Mouse (Mus musculus): ENCODE data around the gene Npas2. TPM values are rescaled to one million over a fixed set of nuclear protein-coding genes. Genes with fewer than 3 reads are reported as not detected.

The Npas2 gene
- total RNA-seq, 2 experiments from 2014 or later, result 0.32 to 5.8 TPM

GRCm38 (mm10) chr1:39217584-39217983 is 24.1 kb downstream of the Npas2 start:
- DNase-seq, result no peak

GRCm38 (mm10) chr1:39228401-39228800 is 34.9 kb downstream of the Npas2 start:
- DNase-seq, result no peak

GRCm38 (mm10) chr1:39230021-39230420 is 36.5 kb downstream of the Npas2 start:
- no peak for DNase-seq

GRCm38 (mm10) chr1:39234815-39235449 is 41.4 kb downstream of the Npas2 start:
- no peak for DNase-seq

GRCm38 (mm10) chr1:39237503-39238255 is 44.1 kb downstream of the Npas2 start:
- no peak for DNase-seq

GRCm38 (mm10) chr1:39240860-39241584 is 47.5 kb downstream of the Npas2 start:
- DNase-seq, result no peak

GRCm38 (mm10) chr1:39244726-39245125 is 51.2 kb downstream of the Npas2 start:
- DNase-seq, result no peak

GRCm38 (mm10) chr1:39251679-39252078 is 58.1 kb downstream of the Npas2 start:
- DNase-seq, result no peak

- DNase-seq, result no peak
Measured at GRCm38 (mm10) chr1:39253771-39254170, 60.2 kb downstream of the Npas2 start.

GRCm38 (mm10) chr1:39256051-39256450 is 62.5 kb downstream of the Npas2 start:
- no peak for DNase-seq

GRCm38 (mm10) chr1:39256513-39257330 is 63.2 kb downstream of the Npas2 start:
- no peak for DNase-seq

GRCm38 (mm10) chr1:39257331-39257594 is 63.7 kb downstream of the Npas2 start:
- DNase-seq, result no peak

- no peak for DNase-seq
Measured at GRCm38 (mm10) chr1:39259668-39260067, 66.1 kb downstream of the Npas2 start.

- DNase-seq, result no peak
Measured at GRCm38 (mm10) chr1:39260183-39260978, 66.8 kb downstream of the Npas2 start.

- DNase-seq, result no peak
Measured at GRCm38 (mm10) chr1:39266843-39267512, 73.4 kb downstream of the Npas2 start.

GRCm38 (mm10) chr1:39272976-39273375 is 79.4 kb downstream of the Npas2 start:
- no peak for DNase-seq

- no peak for DNase-seq
Measured at GRCm38 (mm10) chr1:39280391-39280790, 86.9 kb downstream of the Npas2 start.

- no peak for DNase-seq
Measured at GRCm38 (mm10) chr1:39280989-39281875, 87.7 kb downstream of the Npas2 start.

GRCm38 (mm10) chr1:39281888-39282287 is 88.4 kb downstream of the Npas2 start:
- no peak for DNase-seq

- DNase-seq, result no peak
Measured at GRCm38 (mm10) chr1:39283323-39283722, 89.8 kb downstream of the Npas2 start.
